Mouse (Mus musculus): Measurements from ENCODE around the gene Trip4.
A peak's percentile ranks its signal among the peaks of the same experiment; 100 is the strongest.

Trip4 gene

DNA sequence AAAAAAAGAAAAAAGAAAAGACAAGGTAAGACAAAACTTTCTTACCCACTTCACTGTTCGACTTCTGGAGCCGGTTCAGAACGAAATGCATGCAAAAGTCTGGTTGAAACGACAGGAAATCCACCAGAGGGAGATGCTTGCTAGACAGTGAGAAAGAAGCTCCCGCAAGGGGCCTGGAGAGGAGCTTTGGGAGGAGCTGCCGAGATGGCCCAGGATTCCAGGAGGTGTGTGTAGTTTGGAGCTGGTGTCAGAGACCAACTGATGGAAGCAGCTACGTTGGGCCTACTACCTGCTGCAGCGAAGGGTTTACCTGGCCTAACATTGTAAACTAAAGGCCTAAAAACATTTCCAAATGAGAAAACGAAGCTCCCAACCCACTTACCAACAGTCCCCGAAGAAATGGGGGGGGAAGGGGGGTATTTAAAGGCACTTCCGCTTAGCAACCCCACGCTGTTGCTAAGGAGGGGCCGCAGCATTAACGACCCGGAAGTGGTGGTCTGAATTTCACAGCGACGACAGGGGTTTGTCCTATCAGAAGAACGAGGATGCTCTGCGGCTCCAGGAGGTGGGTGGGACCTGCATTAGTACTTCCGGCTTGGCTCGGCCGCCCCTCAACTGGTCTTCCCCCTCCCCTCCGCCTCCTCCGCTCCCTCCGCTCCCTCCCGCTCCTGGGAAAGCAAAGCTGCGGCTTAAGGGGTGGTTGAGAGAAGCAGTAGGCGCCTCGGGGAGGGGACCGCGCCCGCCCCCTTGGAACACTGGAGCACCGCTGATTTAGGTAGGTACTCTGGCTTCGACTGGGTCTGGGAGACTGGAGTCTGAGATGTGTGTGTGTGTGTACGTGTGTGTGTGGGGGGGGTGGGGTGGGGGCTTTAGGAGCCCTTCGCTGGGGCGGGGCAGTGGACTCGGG, at the start of gene Trip4, which contains the start of gene Csnk1g1:
Gene Trip4 (minus strand): TSS at position 401 of the 907 bp plus-strand sequence.
Gene Csnk1g1 (plus strand): TSS at position 531 of the 907 bp plus-strand sequence.
- H3K36me3 ChIP-seq (ENCODE audit: control insufficient read depth, insufficient read depth, low read length, poor library complexity, severe bottlenecking) = 0 out of 2 replicates have a peak, but pooled peaks cover 2% of the 10 kb centered on the region
- H3K27me3 ChIP-seq (ENCODE audit: control insufficient read depth, insufficient read depth, low read length, poor library complexity, severe bottlenecking) = no peaks in the 10 kb centered on the region
- DNase-seq (ENCODE audit: low read depth, low spot score) = peak; percentile 97

DNA sequence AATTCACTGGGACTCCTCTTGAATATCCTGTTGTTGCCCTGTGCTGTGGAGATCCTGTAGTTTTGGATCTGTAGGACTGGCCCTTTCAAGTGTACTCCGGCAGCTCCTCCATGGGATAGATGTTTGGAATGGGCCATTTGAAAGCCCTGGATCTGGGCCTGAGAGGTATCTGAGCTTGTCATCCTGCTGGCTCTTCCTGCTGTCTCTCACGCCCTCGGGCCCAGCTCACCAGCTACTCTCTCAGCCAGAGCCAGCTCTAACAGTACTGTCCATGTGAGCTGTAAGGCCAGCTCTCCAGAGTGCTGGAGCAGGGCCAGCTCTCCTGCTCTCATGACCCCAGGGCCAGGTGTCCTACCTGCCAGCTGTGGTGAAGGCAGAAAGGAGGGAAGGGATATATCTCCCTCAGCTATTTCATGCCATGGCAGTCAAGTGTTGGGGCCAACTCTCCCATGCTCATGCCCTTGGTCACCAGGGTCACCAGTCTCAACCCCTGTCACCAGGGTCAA, 42.5 kb upstream of the Trip4 start:
- DNase-seq (ENCODE audit: low read depth, low spot score) = no peak
- H3K27me3 ChIP-seq (ENCODE audit: control insufficient read depth, insufficient read depth, low read length, poor library complexity, severe bottlenecking) = no peaks in the 10 kb centered on the region
- 0 out of 2 replicates have a peak, but pooled peaks cover 2% of the 10 kb centered on the region for H3K36me3 ChIP-seq (ENCODE audit: control insufficient read depth, insufficient read depth, low read length, poor library complexity, severe bottlenecking)

DNA sequence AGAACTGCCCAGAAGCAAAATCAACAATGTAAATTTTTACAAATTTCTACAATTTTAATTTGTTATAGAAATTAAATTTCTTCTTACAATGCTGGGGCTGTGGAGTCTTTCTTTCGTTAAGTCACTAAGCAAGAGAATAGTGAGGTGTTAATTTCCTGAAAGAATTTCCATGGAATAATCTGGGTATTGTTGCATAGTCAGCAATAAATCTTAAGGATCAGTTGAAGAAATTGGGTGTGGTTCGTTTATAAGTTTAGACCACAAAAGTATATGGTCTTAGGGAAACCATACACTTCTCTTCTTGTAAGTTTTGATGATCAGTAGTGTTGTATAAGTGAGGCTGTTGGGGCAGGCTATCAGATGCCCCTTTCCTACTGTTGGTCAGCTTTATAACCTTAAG, 29.0 kb upstream of the Trip4 start:
- Histone ChIP-seq H3K36me3 (ENCODE audit: control insufficient read depth, insufficient read depth, low read length, poor library complexity, severe bottlenecking) (no peaks in the 10 kb centered on the region), H3K27me3 (ENCODE audit: control insufficient read depth, insufficient read depth, low read length, poor library complexity, severe bottlenecking) (no peaks in the 10 kb centered on the region)
- DNase-seq (ENCODE audit: low read depth, low spot score) = no peak

DNA sequence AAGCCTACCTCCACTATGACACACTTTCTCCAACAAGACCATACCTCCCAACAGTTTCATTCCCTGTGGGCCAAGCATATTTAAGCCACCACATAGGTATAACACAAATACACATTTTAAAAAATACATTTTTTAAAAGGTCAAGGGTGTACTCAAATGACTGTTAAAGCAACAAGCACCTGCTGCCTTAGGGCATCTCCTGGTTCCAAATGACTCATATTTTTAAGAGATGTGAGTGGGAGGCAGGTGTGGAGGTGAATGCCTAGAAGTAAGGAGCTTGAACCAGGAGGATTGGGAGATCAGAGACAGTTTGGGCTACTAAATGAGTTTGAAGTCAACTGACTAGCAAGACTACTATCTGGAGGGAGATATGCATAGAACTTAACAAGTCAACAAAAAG, 21.2 kb upstream of the Trip4 start:
- no peaks in the 10 kb centered on the region for H3K36me3 ChIP-seq (ENCODE audit: control insufficient read depth, insufficient read depth, low read length, poor library complexity, severe bottlenecking)
- DNase-seq (ENCODE audit: low read depth, low spot score) = no peak
- H3K27me3 ChIP-seq (ENCODE audit: control insufficient read depth, insufficient read depth, low read length, poor library complexity, severe bottlenecking) = no peaks in the 10 kb centered on the region

DNA sequence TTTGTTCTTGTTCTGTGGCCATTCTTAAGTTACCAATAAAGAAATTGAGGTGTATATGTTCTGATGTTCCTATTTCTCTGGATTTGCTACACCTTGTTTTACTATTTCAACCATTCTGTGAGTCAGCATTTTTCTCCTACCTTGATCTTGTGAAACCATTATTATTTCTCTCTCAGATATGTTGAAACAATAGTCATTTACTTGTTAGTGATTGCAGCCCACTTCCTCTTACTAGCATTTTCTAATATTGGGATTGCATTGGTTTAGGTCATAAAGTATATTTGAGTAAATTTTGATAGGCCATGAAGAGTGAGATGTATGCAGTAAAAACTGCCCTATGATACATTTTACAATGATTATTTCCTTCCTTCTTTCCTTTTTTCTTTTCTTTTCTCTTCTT, 19.9 kb upstream of the Trip4 start:
- DNase-seq (ENCODE audit: low read depth, low spot score) = no peak
- Histone ChIP-seq H3K36me3 (ENCODE audit: control insufficient read depth, insufficient read depth, low read length, poor library complexity, severe bottlenecking) (no peaks in the 10 kb centered on the region), H3K27me3 (ENCODE audit: control insufficient read depth, insufficient read depth, low read length, poor library complexity, severe bottlenecking) (no peaks in the 10 kb centered on the region)

DNA sequence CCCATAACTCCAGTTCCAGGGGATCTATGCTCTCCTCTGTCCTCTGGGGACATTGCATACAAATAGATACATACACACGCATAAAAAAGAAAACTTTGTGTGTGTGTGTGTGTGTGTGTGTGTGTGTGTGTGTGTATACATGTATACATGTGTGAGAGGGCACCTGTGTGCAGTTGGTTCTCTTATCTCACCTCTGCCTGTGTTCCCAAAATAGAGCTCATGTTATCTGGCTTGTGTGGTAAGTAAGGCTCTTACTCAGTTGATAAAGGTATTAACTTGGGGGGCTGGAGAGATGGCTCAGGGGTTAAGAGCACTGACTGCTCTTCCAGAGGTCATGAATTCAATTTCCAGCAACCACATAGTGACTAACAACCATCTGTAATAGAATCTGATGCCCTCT, 8.4 kb upstream of the Trip4 start:
- Histone ChIP-seq H3K36me3 (ENCODE audit: control insufficient read depth, insufficient read depth, low read length, poor library complexity, severe bottlenecking) (no peaks in the 10 kb centered on the region), H3K27me3 (ENCODE audit: control insufficient read depth, insufficient read depth, low read length, poor library complexity, severe bottlenecking) (no peaks in the 10 kb centered on the region)
- no peak for DNase-seq (ENCODE audit: low read depth, low spot score)

DNA sequence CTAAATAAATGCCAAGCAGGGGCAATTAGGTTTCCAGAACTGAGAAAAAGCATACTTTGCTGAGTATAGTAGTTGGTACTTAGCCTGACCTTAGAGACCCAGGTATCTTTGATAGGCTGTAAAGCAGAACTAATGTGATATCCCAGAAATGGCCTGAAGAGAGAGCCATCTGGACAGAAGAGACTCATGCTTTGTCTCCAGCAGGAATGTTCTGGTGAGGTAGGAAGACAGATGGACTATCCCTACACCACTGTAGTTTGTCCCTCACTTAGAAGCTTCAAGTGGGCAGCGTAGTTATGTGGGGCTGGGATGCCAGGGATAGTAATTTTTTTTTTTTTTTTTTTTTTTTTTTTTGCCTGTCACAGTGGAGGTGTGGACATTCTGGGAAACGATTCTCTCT, 5.4 kb upstream of the Trip4 start:
- Histone ChIP-seq H3K27me3 (ENCODE audit: control insufficient read depth, insufficient read depth, low read length, poor library complexity, severe bottlenecking) (no peaks in the 10 kb centered on the region), H3K36me3 (ENCODE audit: control insufficient read depth, insufficient read depth, low read length, poor library complexity, severe bottlenecking) (0 out of 2 replicates have a peak, but pooled peaks cover 2% of the 10 kb centered on the region)
- no peak for DNase-seq (ENCODE audit: low read depth, low spot score)

DNA sequence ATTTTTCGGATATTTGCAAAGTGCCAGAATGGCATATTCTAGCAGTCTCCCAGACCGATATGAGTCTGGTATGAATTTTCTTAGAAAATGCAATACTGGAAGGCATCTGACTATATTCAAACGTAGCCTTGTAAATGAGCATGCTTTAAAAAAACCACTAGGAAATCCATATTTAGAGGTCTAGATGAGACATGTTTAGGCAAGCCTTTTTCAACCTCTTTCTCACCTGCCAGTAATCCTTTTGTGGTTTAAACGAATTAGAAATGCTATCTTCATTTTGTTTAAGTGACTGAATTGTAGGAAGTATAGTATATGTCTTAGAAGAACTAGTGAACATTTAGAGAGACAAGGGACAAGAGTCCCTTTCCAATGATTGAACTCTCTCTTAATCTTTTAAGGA, 1.2 kb upstream of the Trip4 start:
- H3K36me3 ChIP-seq (ENCODE audit: control insufficient read depth, insufficient read depth, low read length, poor library complexity, severe bottlenecking) = 0 out of 2 replicates have a peak, but pooled peaks cover 2% of the 10 kb centered on the region
- no peaks in the 10 kb centered on the region for H3K27me3 ChIP-seq (ENCODE audit: control insufficient read depth, insufficient read depth, low read length, poor library complexity, severe bottlenecking)
- no peak for DNase-seq (ENCODE audit: low read depth, low spot score)

DNA sequence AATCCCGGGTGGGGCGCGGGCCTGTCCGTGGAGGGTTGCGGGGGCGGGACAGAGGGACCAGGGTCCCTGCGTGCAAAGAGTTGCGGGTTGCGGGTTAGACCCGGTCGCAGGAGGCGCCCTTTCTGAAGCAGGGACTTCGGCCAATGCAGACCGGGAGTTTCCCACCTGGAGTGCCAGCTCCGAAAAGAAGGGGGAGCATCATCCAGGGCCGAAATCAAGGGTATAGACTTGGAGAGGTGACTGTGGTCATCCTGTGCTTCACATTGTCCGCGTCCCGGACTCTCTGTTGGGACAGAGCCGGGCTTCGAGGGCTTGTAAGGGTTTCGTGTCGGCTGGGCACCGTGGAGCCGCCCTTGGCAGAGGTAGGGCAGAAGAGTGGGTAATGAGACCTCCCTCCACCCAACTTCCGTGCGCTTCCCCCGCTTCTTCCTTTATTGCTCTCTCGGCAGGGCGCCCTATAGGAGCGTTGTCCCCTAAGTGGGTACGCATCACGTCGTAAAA, 757 bp upstream of the Trip4 start:
- peak; percentile 53 for DNase-seq (ENCODE audit: low read depth, low spot score)
- 0 out of 2 replicates have a peak, but pooled peaks cover 2% of the 10 kb centered on the region for H3K36me3 ChIP-seq (ENCODE audit: control insufficient read depth, insufficient read depth, low read length, poor library complexity, severe bottlenecking)

DNA sequence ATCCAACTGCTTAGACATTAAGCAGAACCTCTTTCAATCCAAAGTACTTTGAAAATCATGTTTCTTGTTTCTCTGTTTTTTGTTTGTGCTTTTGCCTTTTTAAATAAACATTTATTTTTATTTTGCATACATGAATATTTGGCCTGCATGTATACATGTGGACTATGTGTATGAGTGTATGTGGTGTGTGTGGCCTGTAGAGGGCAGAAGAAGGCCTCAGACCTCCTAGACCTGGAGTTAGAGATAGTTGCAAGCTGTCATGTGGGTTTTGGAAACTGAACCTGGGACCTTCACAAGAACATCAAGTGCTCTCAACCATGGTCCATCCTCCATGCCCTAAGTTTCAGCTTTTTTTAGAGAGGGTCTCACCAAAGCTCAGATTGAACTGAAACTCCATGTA, 5.2 kb downstream of the Trip4 start:
- DNase-seq (ENCODE audit: low read depth, low spot score) = peak; percentile 43
- Histone ChIP-seq H3K36me3 (ENCODE audit: control insufficient read depth, insufficient read depth, low read length, poor library complexity, severe bottlenecking) (no peaks in the 10 kb centered on the region), H3K27me3 (ENCODE audit: control insufficient read depth, insufficient read depth, low read length, poor library complexity, severe bottlenecking) (no peaks in the 10 kb centered on the region)

More for the DNA sequence above, 757 bp upstream of the Trip4 start:
- H3K27me3 ChIP-seq (ENCODE audit: control insufficient read depth, insufficient read depth, low read length, poor library complexity, severe bottlenecking) = no peaks in the 10 kb centered on the region

DNA sequence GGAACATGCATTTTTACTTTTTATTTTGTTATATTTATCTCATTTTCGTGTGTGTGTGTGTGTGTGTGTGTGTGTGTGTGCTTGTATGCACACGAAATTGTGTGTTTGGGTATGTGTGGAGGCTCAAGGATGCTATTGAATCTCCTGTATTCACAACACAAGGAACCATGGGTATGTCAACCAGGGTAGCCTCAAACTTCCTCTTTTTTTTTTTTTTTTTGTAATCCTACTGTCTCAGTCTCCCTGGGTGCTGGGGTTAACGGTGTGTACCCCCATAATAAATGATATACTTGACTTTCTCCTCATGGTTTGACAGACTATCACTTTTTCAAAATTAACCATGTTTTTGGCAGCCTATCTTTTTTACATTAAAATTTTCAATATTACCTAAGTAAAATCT, 5.7 kb downstream of the Trip4 start:
- peak; percentile 17 for DNase-seq (ENCODE audit: low read depth, low spot score)
- Histone ChIP-seq H3K27me3 (ENCODE audit: control insufficient read depth, insufficient read depth, low read length, poor library complexity, severe bottlenecking) (no peaks in the 10 kb centered on the region), H3K36me3 (ENCODE audit: control insufficient read depth, insufficient read depth, low read length, poor library complexity, severe bottlenecking) (no peaks in the 10 kb centered on the region)

DNA sequence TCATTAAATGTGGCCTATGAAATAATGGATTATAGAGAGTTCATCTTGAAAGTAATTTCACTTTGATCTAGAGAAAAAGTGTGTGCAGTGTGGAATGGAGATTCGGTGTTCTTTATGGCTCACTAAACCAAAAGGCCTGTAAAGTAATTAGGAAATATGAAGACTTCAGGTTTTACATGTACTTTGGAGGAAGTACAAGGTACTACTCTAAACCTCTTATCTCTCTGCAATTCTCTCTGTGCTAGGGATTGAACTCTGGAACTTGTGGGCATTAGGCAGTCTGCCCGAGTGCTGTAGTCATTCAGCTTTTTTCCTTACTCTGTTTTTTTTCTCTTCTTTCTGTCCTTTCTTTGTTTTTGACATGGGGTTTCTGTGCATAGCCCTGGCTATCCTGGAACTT, 11.6 kb downstream of the Trip4 start:
- no peaks in the 10 kb centered on the region for H3K36me3 ChIP-seq (ENCODE audit: control insufficient read depth, insufficient read depth, low read length, poor library complexity, severe bottlenecking)
- H3K27me3 ChIP-seq (ENCODE audit: control insufficient read depth, insufficient read depth, low read length, poor library complexity, severe bottlenecking) = no peaks in the 10 kb centered on the region
- no peak for DNase-seq (ENCODE audit: low read depth, low spot score)

DNA sequence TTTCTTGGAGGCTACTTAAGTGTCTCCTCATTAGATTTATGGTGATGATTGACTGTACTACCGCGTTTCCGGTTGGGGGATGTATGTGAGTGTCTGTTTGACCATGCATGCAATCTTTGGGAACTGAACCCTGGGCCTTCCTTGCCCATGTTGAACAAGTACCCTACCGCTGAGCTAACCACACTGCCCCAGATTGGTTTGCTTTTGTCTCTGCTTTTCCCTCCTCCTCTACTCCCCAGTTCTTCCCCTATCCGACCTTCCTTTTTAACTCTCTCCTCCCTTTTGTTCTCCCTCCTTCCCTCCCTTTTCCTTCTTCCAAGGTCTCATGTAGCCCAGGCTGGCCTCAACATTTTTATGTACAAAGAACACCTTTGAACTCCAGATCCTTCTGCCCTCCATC, 17.5 kb downstream of the Trip4 start:
- no peaks in the 10 kb centered on the region for H3K27me3 ChIP-seq (ENCODE audit: control insufficient read depth, insufficient read depth, low read length, poor library complexity, severe bottlenecking)
- peak; percentile 24 for DNase-seq (ENCODE audit: low read depth, low spot score)
- no peaks in the 10 kb centered on the region for H3K36me3 ChIP-seq (ENCODE audit: control insufficient read depth, insufficient read depth, low read length, poor library complexity, severe bottlenecking)

DNA sequence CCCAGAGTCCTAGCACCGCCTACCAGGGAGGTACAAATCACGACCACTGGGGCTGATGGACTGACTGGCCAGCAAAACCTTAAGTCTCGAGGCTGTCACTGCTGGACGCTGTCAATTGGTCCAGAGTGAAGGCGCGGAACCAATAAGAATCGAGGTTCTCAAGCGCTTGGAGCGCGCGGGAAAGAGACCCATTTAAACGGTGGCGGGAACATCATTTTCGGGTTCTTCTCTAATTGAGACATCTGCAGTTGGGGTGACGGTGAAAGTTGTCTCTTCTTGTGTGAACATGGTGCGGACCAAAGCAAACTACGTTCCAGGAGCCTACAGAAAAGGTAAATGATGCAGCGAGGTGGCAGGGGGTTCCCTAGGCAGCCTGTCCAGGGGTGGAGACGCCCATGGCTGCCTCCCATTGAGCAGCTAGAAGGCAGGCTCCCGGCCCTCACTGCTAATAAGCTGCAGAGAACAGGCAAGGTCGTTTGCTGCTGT, 18.4 kb downstream of the Trip4 start, which contains the start of gene Pclaf:
Gene Pclaf (plus strand): TSS at position 95 of the 486 bp plus-strand sequence.
- Histone ChIP-seq H3K27me3 (ENCODE audit: control insufficient read depth, insufficient read depth, low read length, poor library complexity, severe bottlenecking) (no peaks in the 10 kb centered on the region), H3K36me3 (ENCODE audit: control insufficient read depth, insufficient read depth, low read length, poor library complexity, severe bottlenecking) (no peaks in the 10 kb centered on the region)
- peak; percentile 84 for DNase-seq (ENCODE audit: low read depth, low spot score)

Measured in splenic B cell, adult 2 months (primary cell).